Mouse (Mus musculus) kidney, embryonic 15.5 days (tissue): ENCODE results near the gene Fam92b. TPM values are rescaled to one million over a fixed set of nuclear protein-coding genes. Genes with fewer than 3 reads are reported as not detected.

Experiments used
- ATAC-seq: fragments of 200-750 bp; cut with Nextera tagmentation; replicated peaks from 2 replicates; pipeline ENCODE4 v1.8.0; 2017; ENCODE audit warnings: moderate TSS enrichment; ENCODE audit not compliant: low FRiP score
- H3K27ac ChIP-seq: fragments of 300-500 bp; sonication (generic); 2 replicates; pipeline ENCODE4 v1.5.1; 2015; ENCODE audit warnings: mild to moderate bottlenecking, inconsistent platforms
- H3K27me3 ChIP-seq: fragments of 300-500 bp; sonication (generic); 2 replicates; pipeline ENCODE4 v1.6.1; 2015; ENCODE audit warnings: inconsistent platforms
- H3K36me3 ChIP-seq: fragments of 300-500 bp; sonication (generic); 2 replicates; pipeline ENCODE4 v1.6.1; 2015; ENCODE audit warnings: inconsistent platforms
- H3K4me1 ChIP-seq: fragments of 300-500 bp; sonication (generic); 2 replicates; pipeline ENCODE4 v1.6.1; 2015; ENCODE audit warnings: inconsistent platforms
- H3K4me2 ChIP-seq: fragments of 300-500 bp; sonication (generic); 2 replicates; pipeline ENCODE4 v1.6.1; 2015; ENCODE audit warnings: moderate library complexity, mild to moderate bottlenecking, inconsistent platforms
- H3K4me3 ChIP-seq: fragments of 300-500 bp; sonication (generic); replicated peaks from 2 replicates; pipeline ENCODE4 v1.5.1; 2015; ENCODE audit warnings: mild to moderate bottlenecking, inconsistent platforms
- H3K9ac ChIP-seq: fragments of 300-500 bp; sonication (generic); 2 replicates; pipeline ENCODE4 v1.6.1; 2015; ENCODE audit warnings: mild to moderate bottlenecking, inconsistent platforms
- H3K9me3 ChIP-seq: fragments of 300-500 bp; sonication (generic); replicated peaks from 2 replicates; pipeline ENCODE4 v1.6.1; 2016; ENCODE audit warnings: inconsistent platforms
- WGBS: fragments of 180-500 bp; shearing (Covaris S2); methylation state at CpG from one replicate; pipeline ENCODE4 v1.1.7; 2015; ENCODE audit warnings: mixed read lengths; 5-methylcytosine and 5-hydroxymethylcytosine counted together
- polyA plus RNA-seq: library from polyadenylated mRNA; unstranded; fragments of >200 nt; fragmentation: Nextera tagmentation; extraction: Ambion mirVana; gene quantifications from 2 replicates; pipeline ENCODE4 v1.2.1, GENCODE M21; 2015

Fam92b gene
- polyA plus RNA-seq, 1 experiment from 2014 or later: 0.13 TPM

DNA sequence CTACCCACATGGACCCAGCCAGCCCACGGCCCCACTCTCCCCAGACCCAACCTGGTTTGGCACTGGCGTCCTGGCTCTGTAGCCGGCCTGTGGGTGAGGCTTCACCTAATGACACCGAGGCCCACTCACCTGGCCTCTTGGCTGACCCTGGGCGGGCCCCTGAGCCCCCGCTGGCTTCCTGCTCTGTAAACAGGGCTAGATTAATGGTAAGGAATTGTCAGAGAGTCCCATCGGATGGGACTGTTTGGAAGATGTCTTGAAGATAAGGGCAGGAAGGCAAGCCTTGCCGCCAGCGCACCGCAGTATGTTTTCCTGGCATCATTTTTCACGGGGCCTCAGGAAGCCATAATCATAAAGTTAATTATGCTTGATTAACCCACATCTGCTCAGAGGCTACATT is 30.8 kb upstream of the Fam92b start:
- H3K9me3 ChIP-seq: no peaks in the 10 kb centered on the region
- no peak overlapping the region for H3K9ac ChIP-seq
- no peak overlapping the region for H3K27ac ChIP-seq
- H3K36me3 ChIP-seq: no peaks in the 10 kb centered on the region
- peaks cover 49% of the 10 kb centered on the region for H3K4me1 ChIP-seq
- WGBS: 29% methylated on average over 11 of the region's 11 CpGs
- H3K4me3 ChIP-seq: no peak overlapping the region
- H3K4me2 ChIP-seq: no peak overlapping the region
- ATAC-seq: no peak
- peaks cover 3% of the 10 kb centered on the region; the same call in 1 of the 2 replicates for H3K27me3 ChIP-seq

DNA sequence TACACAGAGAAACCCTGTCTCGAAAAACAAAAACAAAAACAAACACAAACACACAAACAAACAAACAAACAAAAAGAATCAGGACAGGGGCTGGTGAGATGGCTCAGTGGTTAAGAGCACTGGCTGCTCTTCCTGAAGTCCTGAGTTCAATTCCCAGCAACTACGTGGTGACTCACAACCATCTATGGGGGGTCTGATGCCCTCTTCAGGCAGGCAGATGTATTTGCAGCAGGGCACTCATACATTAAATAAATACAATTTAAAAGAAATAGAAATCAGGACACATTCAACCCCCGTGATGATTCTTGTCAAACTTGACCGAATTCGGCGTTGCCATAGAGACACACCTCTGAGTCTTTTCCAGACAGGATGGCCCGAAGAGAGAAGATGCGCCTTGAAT is 30.1 kb upstream of the Fam92b start:
- 84% methylated on average over 8 of the region's 8 CpGs for WGBS
- H3K27ac ChIP-seq: no peak overlapping the region
- H3K4me2 ChIP-seq: no peak overlapping the region
- H3K9ac ChIP-seq: no peak overlapping the region
- H3K4me3 ChIP-seq: no peak overlapping the region
- peaks cover 49% of the 10 kb centered on the region for H3K4me1 ChIP-seq
- no peaks in the 10 kb centered on the region for H3K36me3 ChIP-seq
- no peaks in the 10 kb centered on the region for H3K9me3 ChIP-seq
- no peaks in the 10 kb centered on the region for H3K27me3 ChIP-seq
- ATAC-seq: no peak

DNA sequence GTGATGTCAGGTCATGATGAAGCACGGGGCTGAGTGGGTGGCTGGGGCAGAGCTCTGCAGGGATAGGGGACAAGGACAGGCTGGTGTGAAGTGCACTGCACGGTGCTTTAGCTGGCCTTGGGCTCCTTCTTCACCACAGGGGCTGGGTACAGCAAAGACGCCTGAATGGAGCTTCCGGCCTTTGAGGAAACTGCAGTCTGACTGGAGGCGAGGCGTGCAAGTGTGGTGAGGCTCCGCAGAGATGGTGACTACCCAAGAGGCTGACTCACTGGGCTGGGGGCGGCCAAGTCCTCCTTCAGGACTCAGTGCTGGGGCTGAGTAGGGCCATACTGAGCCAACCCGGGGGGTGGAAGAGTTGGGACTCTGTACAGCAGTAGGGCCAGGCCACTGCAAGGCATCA is 28.6 kb upstream of the Fam92b start:
- Histone ChIP-seq H3K4me3 (no peak overlapping the region), H3K9me3 (no peaks in the 10 kb centered on the region), H3K27ac (no peak overlapping the region), H3K36me3 (no peaks in the 10 kb centered on the region), H3K4me2 (no peak overlapping the region), H3K4me1 (peaks cover 39% of the 10 kb centered on the region), H3K27me3 (no peaks in the 10 kb centered on the region), H3K9ac (no peak overlapping the region)
- WGBS: 70% methylated on average over 9 of the region's 9 CpGs
- no peak for ATAC-seq

DNA sequence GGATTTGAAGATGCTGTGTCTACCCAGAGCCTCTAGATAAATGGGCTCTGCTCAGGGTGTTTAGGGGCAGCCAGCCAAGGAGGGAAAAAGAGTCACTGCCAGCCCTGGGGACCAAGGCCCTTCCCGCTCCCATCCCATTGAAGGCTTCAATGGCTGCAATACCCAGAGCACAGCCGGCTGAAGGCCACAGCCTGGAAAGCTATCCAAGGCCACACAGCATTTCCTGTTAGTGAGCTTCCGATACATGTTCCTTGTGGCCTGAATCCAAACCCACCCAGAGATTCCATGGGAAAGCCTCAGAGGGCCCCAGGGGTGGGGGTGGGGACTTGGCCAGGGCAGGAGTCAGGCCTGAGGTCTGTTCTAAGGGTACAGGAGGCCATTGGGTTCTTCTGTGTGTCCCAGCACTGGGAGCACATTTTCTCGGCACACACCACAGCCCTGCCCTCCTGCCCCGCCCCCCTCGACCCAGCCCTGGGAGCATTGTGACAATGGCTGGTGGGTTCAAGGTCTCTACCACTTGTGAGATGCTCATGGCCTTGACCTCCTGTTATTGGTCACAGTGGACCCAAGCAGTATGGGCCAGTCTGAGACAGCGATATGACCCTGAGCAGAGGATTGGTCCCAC is 27.6 kb upstream of the Fam92b start:
- ATAC-seq: peak; percentile 22; the same call in 1 of the 2 replicates
- Histone ChIP-seq H3K9ac (no peak overlapping the region), H3K9me3 (peaks cover 4% of the 10 kb centered on the region; the same call in 1 of the 2 replicates), H3K27ac (no peak overlapping the region), H3K27me3 (no peaks in the 10 kb centered on the region), H3K4me1 (peaks cover 29% of the 10 kb centered on the region), H3K4me2 (no peak overlapping the region), H3K4me3 (no peak overlapping the region), H3K36me3 (no peaks in the 10 kb centered on the region)
- WGBS: 64% methylated on average over 7 of the region's 7 CpGs

DNA sequence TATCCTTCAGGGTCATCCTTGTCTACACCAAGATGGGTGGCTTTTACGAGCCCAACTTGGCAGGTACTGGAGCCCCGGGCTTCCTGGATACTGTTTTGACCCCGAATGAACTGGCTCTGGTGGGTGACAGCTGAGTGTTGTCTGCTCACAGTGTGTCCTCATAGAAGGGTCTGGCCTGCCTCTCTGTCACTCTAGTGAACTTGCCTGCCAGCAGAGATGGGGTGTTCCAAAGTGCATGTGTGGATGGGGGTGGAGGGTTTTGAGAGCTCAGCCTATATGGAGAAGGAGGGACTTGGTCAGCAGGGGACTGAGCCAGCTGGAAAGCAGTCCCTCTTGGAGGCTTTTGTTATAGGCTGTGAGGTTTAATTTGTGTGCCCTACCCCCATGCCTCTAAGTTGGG is 25.3 kb upstream of the Fam92b start:
- no peak; the same call in 1 of the 2 replicates for ATAC-seq
- Histone ChIP-seq H3K4me1 (peaks cover 21% of the 10 kb centered on the region), H3K27ac (no peak overlapping the region), H3K9me3 (peaks cover 7% of the 10 kb centered on the region; the same call in 1 of the 2 replicates), H3K4me3 (no peak overlapping the region), H3K27me3 (no peaks in the 10 kb centered on the region), H3K36me3 (no peaks in the 10 kb centered on the region), H3K9ac (no peak overlapping the region), H3K4me2 (no peak overlapping the region)
- 55% methylated on average over 3 of the region's 3 CpGs for whole genome bisulfite sequencing

DNA sequence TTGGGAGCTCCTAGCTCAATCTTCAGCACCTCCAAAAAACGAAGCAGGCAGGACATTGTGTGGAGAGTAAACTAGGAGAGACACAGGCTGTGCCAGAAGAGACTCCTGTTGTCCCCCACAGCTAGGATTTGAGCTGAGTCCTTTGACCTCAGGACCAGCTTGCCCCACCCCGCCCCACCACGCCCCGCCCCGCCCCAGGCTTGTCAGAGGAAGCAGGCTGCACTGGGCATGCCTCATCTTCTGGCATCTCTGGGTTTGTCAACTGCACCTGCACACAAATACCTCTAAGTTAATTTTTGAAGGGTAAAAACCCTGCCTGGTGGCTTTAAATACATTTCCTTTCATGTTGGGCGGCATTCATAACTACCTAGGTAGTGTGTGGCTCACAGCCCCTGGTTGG is 24.1 kb upstream of the Fam92b start:
- no peak overlapping the region for H3K4me3 ChIP-seq
- WGBS: 88% methylated on average over 6 of the region's 6 CpGs
- no peaks in the 10 kb centered on the region for H3K36me3 ChIP-seq
- H3K27me3 ChIP-seq: no peaks in the 10 kb centered on the region
- no peak overlapping the region for H3K4me2 ChIP-seq
- H3K4me1 ChIP-seq: peaks cover 21% of the 10 kb centered on the region
- H3K27ac ChIP-seq: no peak overlapping the region
- ATAC-seq: no peak
- H3K9me3 ChIP-seq: peaks cover 7% of the 10 kb centered on the region; the same call in 1 of the 2 replicates
- no peak overlapping the region for H3K9ac ChIP-seq

DNA sequence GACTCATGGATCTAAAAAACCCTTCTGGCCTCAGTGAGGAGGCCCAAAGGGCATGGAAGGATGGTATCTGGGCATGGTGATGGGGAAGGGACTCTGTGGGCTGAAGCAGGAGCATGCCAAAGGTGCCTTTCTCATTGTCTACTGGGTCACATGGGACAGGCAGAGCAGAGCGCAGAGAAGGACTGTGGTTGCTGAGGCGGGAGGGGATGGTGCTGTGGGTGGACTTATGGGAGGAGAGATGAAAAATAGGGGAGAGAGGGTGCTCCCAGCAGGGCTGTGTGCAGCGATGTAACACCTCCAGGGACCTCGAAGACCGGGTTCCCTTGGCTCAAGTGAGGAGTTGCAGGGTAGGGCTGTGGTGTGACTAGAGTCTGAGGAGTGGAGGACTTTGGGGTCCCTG is 14.9 kb upstream of the Fam92b start:
- H3K4me1 ChIP-seq: peaks cover 36% of the 10 kb centered on the region
- ATAC-seq: no peak
- no peaks in the 10 kb centered on the region for H3K27me3 ChIP-seq
- H3K9me3 ChIP-seq: no peaks in the 10 kb centered on the region
- no peak overlapping the region for H3K27ac ChIP-seq
- no peak overlapping the region for H3K4me3 ChIP-seq
- H3K4me2 ChIP-seq: no peak overlapping the region
- H3K36me3 ChIP-seq: no peaks in the 10 kb centered on the region
- H3K9ac ChIP-seq: no peak overlapping the region
- WGBS: 100% methylated on average over 5 of the region's 5 CpGs

DNA sequence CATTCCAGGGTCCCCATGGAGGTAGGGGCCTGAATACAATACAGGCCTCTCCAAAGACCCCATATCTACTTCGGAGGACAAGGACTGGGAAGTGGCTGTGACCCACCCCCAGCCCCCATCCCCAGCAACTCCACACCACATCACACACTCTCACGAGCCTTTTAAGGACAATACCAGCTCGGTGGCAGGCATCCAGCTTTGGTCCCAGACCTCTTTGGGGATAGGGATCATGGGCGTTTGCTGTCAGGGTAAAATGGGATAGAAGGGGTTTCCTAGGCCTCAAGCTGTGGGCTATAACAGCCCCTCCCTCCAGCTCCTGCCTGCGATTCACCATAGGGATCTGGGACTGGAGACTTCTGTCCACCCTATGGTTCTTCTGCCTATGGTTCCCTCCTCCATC is 14.4 kb upstream of the Fam92b start:
- 72% methylated on average over 5 of the region's 5 CpGs for WGBS
- H3K4me1 ChIP-seq: peaks cover 40% of the 10 kb centered on the region
- no peak overlapping the region for H3K9ac ChIP-seq
- peak overlapping the region; percentile 61; the same call in 1 of the 2 replicates for H3K4me2 ChIP-seq
- no peak overlapping the region for H3K4me3 ChIP-seq
- no peaks in the 10 kb centered on the region for H3K36me3 ChIP-seq
- no peaks in the 10 kb centered on the region for H3K9me3 ChIP-seq
- ATAC-seq: no peak
- peak overlapping the region; percentile 90 for H3K27ac ChIP-seq
- no peaks in the 10 kb centered on the region for H3K27me3 ChIP-seq

DNA sequence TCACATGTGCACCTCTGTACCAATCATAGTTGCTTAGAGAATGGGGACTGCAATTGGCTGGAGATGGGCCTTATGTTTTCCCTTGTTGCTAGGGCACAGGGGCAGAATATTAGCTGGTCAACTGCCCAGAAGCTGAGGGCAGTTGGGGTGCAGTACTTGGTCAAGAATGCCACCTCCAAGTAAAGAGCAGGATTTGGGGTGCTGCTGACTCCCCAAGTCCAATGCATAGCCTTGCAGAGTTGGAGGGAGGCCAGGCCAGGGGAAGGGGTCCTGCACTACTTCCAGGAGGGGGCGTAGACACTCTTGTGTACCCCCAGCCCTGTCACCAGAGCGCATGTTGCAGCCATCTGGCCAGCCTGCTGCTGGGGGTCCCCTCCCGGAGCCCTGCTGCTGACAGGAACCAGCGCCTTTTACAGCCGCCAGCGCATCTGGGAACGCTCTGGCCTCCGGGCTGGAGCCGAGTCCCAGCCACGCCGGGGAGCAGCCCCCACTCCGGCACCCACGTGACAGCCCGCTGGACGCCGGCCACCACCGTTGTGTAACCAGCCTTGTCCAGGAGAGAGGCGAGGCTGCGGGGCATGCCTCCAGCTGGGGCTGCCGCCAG is 13.6 kb upstream of the Fam92b start:
- Histone ChIP-seq H3K4me2 (peak overlapping the region; percentile 61), H3K9me3 (no peaks in the 10 kb centered on the region), H3K36me3 (no peaks in the 10 kb centered on the region), H3K4me3 (peak overlapping the region; percentile 28), H3K27me3 (no peaks in the 10 kb centered on the region), H3K9ac (peak overlapping the region; percentile 26; the same call in 1 of the 2 replicates), H3K27ac (peak overlapping the region; percentile 90), H3K4me1 (peaks cover 47% of the 10 kb centered on the region)
- WGBS: 34% methylated on average over 19 of the region's 20 CpGs
- peak; percentile 80 for ATAC-seq

DNA sequence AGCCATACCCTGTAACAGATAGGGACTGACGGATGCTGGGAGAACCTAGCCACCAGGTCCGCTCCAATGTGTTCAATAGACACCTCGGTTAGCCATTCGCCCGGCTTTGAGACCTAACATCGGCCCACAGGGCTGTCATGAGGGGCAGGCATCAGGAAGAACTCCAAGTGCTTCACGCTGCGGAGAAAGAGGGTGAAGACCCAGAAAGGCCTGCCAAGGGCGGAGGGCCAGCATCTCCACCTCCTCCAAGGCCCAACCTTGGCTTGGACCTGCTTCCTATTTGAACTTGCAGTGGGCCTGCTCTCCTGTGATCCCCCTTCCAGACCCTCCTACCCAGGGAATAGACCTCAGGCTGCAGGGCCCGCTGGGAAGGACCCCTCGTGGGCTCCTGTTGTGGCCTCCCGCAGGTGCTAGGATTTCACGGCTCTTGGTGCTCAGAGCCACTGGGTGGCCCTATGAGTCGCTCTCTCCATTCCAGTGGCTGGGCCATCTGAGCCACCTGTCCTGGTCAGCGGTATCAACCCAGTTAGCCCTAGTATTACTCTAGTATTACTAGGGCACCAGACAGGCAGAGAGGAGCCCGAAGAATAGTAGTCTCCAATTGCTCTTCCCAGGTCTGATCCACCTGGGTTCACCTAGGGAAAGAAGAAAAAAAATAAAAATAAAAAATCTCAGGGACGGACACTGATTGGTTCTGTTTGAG is 13.0 kb upstream of the Fam92b start:
- H3K36me3 ChIP-seq: no peaks in the 10 kb centered on the region
- ATAC-seq: no peak; the same call in 1 of the 2 replicates
- H3K4me2 ChIP-seq: peak overlapping the region; percentile 61; the same call in 1 of the 2 replicates
- peak overlapping the region; percentile 90 for H3K27ac ChIP-seq
- peaks cover 53% of the 10 kb centered on the region for H3K4me1 ChIP-seq
- no peaks in the 10 kb centered on the region for H3K9me3 ChIP-seq
- 78% methylated on average over 17 of the region's 17 CpGs for WGBS
- H3K9ac ChIP-seq: no peak overlapping the region
- no peaks in the 10 kb centered on the region for H3K27me3 ChIP-seq
- no peak overlapping the region for H3K4me3 ChIP-seq

DNA sequence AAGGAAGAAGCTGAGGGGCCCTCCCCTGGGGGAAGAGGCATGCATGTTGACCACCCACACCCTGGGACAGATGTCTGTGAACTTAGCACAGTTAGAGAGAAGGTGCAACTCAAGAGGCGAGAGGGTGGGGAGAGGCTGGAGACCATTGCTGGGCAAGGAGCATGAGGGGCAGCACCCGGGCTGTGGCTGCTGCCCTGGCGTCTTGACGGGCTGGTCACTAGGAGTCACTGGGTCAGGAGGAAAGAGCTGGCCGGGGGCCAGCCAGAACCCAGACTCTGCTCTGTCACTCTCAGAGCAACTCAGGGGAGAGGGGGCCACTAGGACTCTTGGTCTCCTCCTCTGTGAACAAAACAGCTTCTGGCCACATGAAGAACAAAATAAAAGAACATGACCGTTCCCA is 12.2 kb upstream of the Fam92b start:
- no peaks in the 10 kb centered on the region for H3K9me3 ChIP-seq
- no peak for ATAC-seq
- H3K4me2 ChIP-seq: no peak overlapping the region
- H3K36me3 ChIP-seq: no peaks in the 10 kb centered on the region
- no peak overlapping the region for H3K4me3 ChIP-seq
- H3K27me3 ChIP-seq: no peaks in the 10 kb centered on the region
- H3K4me1 ChIP-seq: peaks cover 62% of the 10 kb centered on the region
- 67% methylated on average over 6 of the region's 6 CpGs for WGBS
- no peak overlapping the region for H3K9ac ChIP-seq
- H3K27ac ChIP-seq: 0 out of 2 replicates have a peak overlapping the region, but pooled peaks have one; percentile 23

DNA sequence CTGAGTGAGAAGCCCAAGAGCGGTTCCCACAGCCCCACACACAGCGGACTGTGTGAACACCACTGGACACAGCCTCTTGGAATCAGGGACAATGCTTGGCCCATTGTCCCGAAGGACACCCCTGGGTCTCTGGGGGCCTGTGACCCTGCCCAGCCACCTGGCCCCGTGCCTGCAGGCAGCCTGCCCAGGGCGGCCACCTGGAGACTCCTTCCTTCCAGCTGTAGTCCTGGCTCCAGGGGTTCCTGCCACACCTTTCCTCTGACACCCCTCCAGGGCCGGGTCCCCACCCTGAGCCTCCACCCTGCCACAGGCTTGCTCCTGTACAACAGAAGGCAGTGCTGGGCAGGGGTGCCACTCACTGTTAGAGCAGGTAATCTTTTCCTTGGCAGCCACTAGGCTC is 11.2 kb upstream of the Fam92b start:
- H3K4me1 ChIP-seq: peaks cover 70% of the 10 kb centered on the region
- H3K4me3 ChIP-seq: no peak overlapping the region
- no peaks in the 10 kb centered on the region for H3K36me3 ChIP-seq
- no peaks in the 10 kb centered on the region for H3K9me3 ChIP-seq
- H3K9ac ChIP-seq: no peak overlapping the region
- no peak for ATAC-seq
- 82% methylated on average over 6 of the region's 6 CpGs for WGBS
- H3K27ac ChIP-seq: no peak overlapping the region
- H3K4me2 ChIP-seq: no peak overlapping the region
- no peaks in the 10 kb centered on the region for H3K27me3 ChIP-seq
